Mouse (Mus musculus): ENCODE measurements around the gene Prpf39. TPM values are rescaled to one million over a fixed set of nuclear protein-coding genes. Genes with fewer than 3 reads are reported as not detected.

Gene Prpf39
- total RNA-seq (2021) = 10 to 100 TPM; 39.5 to 39.6 TPM
- long read RNA-seq, full-length matches to known transcripts = 11 of 27 reads
- long read RNA-seq, partial matches to known transcripts = 3 of 27 reads
- long read RNA-seq, other reads (novel, unspliced or antisense) = 13 of 27 reads

DNA sequence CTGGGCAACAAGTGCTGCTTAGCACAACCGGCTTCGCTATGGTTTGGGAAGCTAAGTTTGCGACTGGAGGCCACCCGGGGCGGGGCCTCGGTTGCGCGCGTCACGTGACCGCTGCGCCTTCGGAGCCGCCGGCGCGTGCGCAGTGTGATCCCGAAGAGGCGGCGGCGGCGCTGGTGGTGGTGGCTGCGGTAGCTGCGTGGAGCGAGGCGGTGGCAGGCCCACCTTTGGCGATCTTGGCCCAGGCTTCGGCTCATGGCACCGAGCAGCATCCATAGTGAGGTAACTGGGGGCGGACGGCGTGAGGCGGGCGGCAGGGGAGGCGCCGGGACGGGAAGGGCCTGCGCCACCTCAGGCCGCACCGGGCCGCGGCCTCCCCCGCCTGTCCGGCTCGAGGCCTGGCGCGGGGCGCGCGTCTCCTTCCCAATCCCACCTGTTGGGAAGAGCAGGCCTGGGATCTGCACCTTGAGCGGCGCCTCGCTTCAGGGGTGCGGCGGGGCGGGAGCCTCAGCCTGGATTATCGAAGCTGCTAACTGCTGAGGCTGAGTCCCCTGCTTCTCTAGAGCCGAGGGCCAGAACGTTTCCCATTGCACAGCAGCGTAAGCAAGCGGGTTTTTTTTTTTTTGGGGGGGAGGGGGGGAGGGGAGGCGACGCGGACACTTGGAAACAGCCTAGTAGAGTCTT, at the start of gene Prpf39:
Gene Prpf39 (plus strand): TSS at position 144 of the 681 bp plus-strand sequence.
- DNase-seq (ENCODE audit: low spot score in 2 of 2) = peak; percentile 82 to 94

DNA sequence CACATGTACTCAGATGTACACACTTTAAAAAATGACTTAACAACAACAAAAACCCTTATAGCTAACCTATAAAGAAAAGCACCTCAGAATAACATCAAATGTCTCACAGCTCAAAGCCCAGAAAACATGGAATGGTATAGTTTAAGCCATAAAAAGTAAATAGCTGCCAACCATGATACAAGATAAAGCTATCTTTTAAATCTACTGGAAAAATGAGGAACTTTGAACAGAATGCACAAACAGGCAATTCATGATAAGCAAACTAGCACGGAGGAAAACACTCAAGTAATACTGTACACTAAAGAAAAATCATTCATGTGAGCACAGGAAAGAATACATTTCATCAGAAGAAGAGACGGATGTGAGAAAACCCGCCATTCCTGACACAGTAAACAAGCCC, 28.4 kb upstream of the Prpf39 start:
- DNase-seq (ENCODE audit: low spot score in 2 of 2) = no peak

DNA sequence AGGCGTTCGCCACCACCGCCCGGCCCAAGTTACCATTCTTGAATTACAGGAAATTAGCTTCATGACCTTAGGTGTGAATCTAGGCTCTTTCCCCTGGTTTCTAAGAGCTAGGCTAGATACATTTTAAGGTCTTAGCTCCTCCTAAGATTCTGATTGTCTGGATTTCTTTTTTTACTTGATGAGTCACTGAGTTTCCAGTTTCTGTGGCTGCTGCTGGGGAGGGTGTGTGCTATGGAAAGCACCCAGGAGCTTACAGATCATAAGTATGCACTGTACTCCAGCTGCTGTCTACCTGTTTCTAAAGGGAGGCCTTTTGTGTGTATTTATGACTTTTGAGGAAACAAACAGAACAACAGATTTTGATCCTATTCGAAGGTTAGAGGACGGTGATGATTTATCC, 13.3 kb upstream of the Prpf39 start:
- no peak for DNase-seq (ENCODE audit: low spot score in 2 of 2)

DNA sequence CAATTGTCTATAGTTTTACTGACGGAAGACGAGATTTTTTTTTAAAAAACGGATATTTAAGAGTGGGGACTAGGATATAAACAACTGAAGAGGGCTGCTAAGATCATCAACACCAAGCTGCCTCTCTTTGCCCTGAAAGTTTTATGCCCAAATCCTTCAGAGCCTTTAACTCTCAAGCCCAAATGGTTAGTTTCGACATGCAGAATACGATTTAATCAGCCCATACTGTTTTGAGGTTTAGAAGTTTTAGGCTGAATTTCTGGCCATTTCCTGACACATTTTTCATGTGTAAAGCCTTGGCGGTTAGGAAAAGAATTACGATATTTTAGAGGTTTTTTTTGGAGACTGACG, 319 bp upstream of the Prpf39 start:
- DNase-seq (ENCODE audit: low spot score in 2 of 2) = no peak

DNA sequence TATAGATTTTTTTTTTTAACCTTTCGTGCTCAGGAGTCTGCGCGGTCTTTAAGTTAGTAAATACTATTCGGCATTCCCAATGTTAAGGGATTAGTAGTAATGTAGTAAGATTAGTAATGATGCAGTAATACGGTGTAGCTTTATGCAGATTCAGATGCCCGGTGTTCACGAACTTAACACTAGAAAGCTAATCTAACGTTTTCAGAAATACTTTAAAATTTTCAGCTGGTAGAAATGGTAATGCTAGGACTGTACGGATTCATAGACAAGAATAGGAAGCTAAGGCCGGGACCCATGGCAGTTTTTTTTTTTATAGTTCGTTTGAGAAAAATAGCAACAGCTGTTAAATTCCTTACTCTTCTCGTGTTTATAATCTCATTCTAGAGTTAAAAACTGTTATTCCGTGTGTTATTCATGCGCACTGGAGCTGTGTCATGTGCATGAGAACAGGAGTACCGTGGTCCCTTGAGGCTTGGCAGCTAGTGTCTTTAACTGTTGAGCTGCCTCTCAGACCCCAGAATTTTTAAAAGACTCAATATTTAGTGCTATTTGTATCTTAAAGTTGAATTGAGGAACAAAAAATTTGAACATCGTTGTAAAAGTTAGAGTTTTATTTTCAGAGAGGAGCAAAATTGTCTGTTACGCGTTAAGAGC, 886 bp downstream of the Prpf39 start:
- DNase-seq (ENCODE audit: low spot score in 2 of 2) = no peak

DNA sequence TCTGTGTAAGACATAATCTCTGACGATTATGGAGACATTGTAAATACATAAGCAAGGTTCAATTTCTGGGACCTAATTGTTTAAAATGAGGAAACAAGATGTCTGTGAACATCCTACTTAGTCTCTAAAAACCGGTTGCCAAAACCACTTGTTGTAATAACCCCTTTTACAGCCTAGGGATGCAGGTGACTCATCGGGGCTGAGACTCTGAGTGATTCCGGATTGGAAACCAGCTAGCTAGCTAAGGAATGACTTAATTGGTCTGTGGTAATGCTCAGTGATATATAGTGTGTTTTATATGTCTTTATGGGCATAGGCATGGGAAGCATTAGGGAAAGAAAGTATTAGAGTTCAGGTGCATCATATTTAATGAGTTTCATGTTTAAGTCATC, 1.4 kb downstream of the Prpf39 start:
- no peak for DNase-seq (ENCODE audit: low spot score in 2 of 2)

DNA sequence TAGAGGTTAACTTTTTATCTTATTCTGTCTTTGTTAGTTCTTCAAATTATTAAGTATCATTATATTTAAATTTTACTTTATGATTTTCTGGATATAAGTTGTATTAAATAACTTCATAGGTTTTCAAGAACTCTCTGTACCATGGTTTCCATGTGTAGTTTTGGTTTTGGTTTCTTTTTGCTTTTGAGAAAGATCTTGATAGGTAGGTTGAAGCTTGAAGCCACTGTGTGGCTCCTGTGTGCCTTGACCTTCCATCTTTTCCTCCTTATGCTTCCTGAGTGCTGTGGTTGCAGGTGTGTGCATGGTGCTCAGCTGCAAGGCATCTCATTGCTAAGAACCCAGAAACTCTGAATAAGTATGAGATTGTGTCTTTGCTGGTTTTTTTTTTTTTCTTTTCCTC, 12.7 kb downstream of the Prpf39 start:
- no peak for DNase-seq (ENCODE audit: low spot score in 2 of 2)

DNA sequence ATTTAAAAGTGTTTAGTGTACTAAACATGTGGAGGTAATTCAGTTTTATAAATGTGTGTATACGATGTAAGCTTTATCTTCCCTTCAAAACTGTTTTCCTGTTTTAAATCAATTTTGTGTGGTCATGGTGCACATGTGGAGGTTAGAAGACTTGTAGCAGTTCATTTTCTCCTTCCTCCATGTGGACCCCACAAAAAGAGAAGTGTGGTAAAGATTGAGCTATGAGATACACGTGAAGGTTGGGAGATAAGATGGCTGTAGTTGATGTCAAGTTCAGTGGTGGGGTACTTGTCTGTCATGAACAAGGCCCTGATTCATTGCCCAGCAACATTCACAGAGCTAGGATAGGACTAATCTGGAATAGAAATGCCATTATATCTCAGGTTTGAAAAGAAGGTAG, 22.1 kb downstream of the Prpf39 start:
- DNase-seq (ENCODE audit: low spot score in 2 of 2) = no peak

DNA sequence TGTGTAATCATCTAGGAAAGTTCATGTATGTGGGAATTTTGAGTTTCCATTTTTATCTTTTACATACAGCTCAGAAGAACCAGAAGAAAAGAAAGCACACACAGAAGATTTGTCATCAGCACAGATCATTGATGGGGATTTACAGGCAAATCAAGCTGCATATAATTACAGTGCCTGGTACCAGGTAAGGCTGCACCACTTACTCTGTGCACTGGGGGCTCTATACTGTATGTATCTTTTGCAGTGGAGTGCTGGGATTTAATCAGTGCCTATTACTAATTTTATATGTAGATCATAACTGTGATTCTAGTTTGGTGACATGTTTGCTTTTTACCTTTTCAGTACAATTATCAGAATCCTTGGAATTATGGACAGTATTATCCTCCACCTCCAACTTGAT, 24.9 kb downstream of the Prpf39 start:
- no peak for DNase-seq (ENCODE audit: low spot score in 2 of 2)

DNA sequence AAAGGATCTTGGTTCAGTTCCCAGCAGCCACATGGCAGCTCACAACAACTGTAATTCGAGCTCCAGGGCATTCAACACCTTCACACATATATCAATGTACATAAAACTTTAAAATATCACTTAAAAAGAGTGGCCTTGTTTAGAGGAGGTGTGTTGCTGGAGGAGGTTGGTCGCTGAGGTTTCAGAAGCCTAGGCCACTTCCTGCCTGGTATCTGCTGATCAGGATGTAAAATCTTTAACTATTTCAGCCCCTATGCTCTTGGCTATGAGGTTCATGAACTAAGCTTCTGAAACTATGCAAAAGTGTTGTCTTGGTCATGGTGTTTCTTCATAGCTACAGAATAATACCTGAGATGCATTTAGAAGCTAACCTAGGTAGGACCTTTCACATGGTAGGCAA, 29.1 kb downstream of the Prpf39 start:
- no peak for DNase-seq (ENCODE audit: low spot score in 2 of 2)

DNA sequence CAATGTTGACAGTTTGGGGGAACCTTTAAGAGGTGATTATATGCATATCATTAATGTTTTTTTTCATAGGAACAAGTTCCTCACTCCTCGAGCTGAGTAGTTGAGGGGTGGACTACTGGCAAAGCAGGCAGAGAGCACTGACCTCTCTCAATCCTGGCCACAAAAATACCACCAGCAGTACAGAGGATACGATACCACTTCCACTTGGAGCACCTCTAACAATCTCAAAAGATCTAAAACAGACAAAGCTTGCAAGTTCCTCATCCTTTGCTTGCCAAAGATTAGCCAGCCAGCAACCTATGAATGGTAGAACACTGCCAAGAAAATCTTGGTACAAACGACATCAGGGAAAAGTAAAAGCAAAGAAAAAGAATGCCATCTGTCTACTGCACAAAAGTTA, 30.1 kb downstream of the Prpf39 start:
- no peak for DNase-seq (ENCODE audit: low spot score in 2 of 2)

DNA sequence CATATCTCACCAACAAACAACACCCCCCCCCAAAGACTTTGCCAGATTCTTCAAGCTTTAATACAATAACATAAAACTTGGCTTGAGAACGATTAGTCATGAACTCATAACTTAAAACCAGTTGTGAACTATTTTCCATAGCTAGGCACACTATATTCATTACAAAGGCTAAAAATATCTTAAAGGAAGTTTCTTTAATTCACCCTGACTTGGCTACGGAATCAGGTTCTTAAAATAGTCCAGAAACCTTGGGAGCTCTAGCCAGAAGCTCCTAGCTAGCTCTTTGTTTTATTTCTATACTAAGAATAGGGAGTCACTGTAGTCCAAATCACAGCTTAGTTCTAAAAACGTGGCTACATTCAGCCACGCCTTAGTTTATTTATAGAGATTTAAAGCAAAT, 32.3 kb downstream of the Prpf39 start:
- DNase-seq (ENCODE audit: low spot score in 2 of 2) = no peak

DNA sequence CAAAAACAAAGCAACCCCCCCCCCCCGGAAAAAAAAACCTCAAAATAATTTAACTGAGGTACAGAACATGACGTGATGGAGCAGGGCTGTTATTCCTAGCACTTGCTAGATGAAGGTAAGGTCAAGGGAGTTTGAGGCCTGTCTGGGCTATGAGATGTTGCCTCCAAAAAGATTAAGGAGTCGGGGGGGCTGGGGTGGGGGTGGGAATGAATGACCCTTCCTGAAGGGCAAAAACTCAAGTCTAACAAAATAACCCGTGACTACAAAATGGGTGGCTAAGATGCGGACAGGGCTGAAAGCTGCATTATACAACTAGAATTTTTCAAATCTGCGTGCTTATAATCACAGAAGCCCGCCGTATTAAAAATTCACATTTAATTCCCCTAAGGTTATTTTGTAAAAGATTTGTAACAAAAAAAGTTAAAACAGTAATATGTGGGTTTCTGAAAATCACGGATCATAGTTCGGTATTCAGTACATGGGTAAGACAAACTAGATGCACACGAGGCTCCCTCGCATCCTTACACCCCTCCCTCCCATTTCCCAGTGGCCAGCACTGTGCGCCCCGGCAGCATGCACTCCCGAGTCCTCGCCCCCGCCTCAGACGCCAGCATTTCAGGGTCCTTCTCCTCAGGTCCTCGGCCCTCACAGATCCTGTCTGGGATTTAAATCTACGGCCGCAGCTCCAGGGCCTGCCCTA, 36.9 kb downstream of the Prpf39 start:
- DNase-seq (ENCODE audit: low spot score in 2 of 2) = no peak

DNA sequence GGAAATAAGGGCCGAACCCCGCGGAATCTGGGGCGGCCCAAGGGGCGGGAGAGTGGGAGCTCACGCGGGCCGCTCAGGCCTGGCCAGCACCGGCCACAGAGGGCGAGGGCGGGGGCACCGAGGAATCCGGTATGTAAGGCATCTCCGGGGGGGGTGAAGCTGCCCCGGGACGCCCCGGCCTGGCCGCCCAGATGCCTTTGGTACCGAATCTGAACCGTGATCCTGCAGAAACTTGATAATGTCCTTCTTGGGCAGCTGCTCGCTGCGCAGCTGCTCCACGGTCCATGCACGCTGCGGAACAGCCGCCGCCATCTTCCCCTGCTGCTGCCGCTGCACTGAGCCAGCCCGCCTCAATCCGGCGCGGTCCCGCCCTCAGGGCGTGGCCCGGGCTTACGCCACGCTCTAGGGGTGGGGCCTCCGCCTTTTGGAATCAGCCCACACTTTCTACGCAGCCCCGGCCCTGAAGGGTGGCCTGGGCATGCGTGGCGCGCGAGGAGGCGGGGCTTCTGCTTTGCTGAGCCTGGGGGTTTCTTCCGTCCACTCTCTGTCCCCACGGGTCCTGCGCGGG, 37.6 kb downstream of the Prpf39 start, which contains the start of gene Fkbp3:
Gene Fkbp3 (minus strand): TSS at position 397 of the 568 bp plus-strand sequence.
- DNase-seq (ENCODE audit: low spot score in 2 of 2) = peak; percentile 97

DNA sequence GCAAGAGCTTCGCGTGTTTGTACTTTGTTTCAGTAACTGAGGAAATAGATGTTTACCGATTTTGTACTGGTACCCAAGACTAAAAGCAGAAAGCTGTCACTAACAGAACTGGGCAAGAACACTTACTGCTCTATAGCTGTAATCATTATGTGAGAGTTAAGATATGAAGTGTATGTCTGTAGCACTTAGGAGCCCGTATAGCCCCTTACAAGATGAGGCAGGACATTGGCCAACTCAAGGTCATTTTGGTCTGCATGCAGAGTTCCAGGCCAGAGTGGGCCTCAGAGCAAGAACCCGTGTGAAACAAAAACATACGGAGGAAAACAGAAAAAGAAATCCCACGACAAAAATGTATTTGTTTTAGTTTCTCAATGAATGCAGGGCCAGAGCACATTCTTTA, 38.5 kb downstream of the Prpf39 start:
- peak in 1 of 2 experiments; percentile 17 for DNase-seq (ENCODE audit: low spot score in 2 of 2)

DNA sequence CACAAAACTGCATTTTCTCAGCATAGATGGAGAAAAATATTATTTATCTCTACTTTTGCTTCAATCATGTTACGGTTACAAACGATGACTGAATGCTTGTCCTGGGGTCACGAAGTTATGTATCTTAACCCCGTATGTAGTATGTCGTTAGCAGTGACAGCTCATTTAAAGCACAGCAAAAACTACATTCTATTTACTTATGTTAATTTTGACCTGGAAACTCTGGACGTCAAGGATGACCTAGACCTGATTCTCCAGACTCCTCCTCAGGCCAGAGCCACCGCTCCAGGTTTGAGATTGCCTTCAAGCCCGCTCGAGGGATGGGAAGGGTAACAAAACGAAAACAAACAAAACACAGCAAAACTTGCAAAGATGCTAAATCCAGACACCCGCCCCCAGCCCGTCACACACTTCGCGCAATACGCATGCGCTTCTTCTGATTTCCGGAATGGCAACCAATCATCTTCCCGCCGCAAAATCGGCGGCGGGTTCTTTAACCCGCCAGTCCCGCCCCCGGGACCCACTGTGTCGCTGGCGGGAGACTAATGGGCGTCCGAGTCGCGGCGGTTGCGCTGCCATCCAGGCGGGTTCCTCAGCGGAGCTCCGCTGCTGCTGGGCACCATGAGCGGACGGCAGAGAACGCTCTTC, 39.1 kb downstream of the Prpf39 start, which contains the start of gene Fancm:
Gene Fancm (plus strand): TSS at position 519 of the 648 bp plus-strand sequence.
- DNase-seq (ENCODE audit: low spot score in 2 of 2) = peak; percentile 88 to 94

DNA sequence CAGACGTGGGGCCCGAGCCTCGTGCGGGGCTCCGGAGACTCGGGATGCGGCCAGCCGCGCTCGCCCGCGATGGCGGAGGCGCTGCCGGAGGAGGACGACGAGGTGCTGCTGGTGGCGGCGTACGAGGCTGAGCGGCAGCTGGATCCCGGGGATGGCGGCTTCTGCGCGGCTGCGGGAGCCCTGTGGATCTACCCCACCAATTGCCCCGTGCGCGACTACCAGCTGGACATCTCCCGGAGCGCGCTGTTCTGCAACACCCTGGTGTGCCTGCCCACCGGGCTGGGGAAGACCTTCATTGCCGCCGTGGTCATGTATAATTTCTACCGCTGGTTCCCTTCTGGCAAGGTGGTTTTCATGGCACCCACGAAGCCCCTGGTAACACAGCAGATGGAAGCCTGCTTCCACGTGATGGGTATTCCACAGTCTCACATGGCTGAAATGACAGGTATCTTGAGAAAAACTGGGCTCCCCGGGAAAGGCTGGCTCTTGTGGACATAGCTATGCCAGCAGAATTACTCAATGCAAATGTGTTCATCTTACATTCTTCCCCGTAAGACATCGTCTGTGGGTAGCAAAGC, 39.7 kb downstream of the Prpf39 start:
- no peak for DNase-seq (ENCODE audit: low spot score in 2 of 2)

DNA sequence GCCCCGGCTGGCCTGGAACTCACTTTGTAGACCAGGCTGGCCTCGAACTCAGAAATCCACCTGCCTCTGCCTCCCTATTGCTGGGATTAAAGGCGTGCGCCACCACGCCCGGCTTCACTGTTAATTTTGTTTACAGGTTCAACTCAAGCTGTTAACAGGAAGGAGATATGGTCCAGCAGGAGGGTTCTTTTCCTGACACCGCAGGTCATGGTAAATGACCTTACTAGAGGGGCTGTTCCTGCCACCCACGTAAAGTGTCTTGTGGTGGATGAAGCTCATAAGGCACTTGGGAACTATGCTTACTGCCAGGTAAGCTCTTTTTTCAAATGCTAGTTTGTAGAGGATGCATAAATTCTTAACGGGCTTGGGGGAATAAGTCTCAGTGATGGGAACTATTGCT, 40.8 kb downstream of the Prpf39 start:
- no peak for DNase-seq (ENCODE audit: low spot score in 2 of 2)

DNA sequence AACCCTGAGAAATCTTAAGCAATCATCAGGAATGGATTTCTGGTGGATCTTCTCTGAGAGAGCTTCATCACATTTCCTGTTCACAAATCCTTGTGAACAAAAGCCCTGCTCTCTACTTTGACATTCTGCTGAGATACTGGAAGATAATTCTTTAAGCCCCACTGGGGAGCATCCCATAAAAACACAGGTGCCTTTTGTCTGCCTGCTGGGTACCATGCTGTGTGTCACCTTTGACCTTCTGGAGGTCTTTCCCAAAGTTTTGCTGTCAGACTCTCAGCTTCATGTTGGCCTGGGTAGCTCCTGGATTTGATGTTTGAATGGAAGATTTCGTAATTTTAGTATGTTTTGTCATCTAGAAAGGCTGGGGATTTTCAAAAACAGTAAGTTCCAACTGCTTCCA, 72.6 kb downstream of the Prpf39 start:
- DNase-seq (ENCODE audit: low spot score in 2 of 2) = no peak

DNA sequence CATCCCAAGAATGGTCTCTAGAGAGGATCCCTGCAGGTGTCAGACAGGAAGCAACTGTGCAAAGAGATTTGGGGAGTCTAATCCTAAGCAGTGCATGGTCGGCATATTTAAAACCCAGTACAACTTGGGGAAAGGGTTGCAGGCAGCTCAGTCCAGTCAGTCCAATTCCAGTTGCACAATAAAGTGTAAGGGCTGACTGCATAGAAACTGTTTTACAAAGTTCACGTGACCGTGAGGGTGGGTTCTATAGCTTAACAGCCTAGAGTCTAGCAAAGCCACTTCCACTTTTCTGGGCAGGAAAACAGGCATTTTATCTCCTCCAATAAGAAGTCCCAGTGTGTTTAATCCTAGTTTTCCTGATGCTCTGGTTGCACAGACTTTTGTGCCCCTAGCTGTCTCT, 75.4 kb downstream of the Prpf39 start:
- no peak for DNase-seq (ENCODE audit: low spot score in 2 of 2)

DNA sequence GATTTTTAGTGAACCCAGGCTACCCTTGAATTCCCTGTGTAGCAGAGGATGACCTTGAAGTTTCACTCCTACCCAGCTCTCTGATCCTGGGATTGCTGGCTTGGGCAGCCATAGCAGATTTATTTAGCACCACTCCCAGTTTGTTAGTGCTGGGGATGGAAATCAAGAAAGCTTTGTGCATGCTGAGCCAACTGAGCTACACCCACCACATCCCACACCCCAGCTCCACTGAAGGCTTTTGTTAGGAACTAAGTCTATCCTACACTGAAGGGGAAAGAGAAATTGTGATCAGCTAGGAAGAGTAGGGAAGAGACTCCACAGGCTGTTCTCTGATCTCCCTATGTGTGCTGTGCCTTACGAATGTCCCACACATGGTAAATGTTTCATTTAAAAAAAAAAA, 76.7 kb downstream of the Prpf39 start:
- DNase-seq (ENCODE audit: low spot score in 2 of 2) = peak; percentile 22 to 55

Data from layer of hippocampus, adult 18-20 months (tissue).